ENCODE assay signal across 7 mouse cellular contexts in genomic region chr4:57140992-57141717, GRCm38 (mm10). TPM values are rescaled to one million over a fixed set of nuclear protein-coding genes. Genes with fewer than 3 reads are reported as not detected.
A peak's percentile ranks its signal among the peaks of the same experiment; 100 is the strongest.
DNase-seq lines count a peak whose midpoint lies in the region; ATAC-seq and TF ChIP-seq lines count a peak whose summit lies in the region.

No protein-coding gene starts in this region.

- no peak for TF ChIP-seq POLR2A in lung, adult 2 months (IDR thresholded peaks at IDR 0.05; ENCODE audit: borderline replicate concordance, extremely low read depth, low read depth, low read length)

- no peaks in the 10 kb centered on the region for H3K36me3 ChIP-seq in embryonic facial prominence, embryonic 13.5 days
- H3K36me3 ChIP-seq in intestine, embryonic 14.5 days (ENCODE audit: control insufficient read depth, insufficient read depth, low read length): no peaks in the 10 kb centered on the region
- H3K36me3 ChIP-seq in neural tube, embryonic 12.5 days: no peaks in the 10 kb centered on the region

- no peak for DNase-seq in lung, adult 2 months
- no peak for DNase-seq in lung, adult 18-20 months
- DNase-seq in intestine, embryonic 14.5 days (ENCODE audit: low spot score): no peak
- DNase-seq in testis, postnatal 14 days (ENCODE audit: low spot score): no peak
- DNase-seq in heart, postnatal 25 days (ENCODE audit: low spot score): no peak

- ATAC-seq in embryonic facial prominence, embryonic 13.5 days (ENCODE audit: insufficient number of reproducible peaks, insufficient read depth, low FRiP score, low TSS enrichment, low read depth): no peak
- no peak for ATAC-seq in intestine, embryonic 14.5 days (replicated peaks; ENCODE audit: low FRiP score, low TSS enrichment, low read depth)
- no peak for ATAC-seq in neural tube, embryonic 12.5 days (ENCODE audit: low FRiP score, low read depth)

- TF ChIP-seq CTCF in lung, adult 2 months (IDR thresholded peaks at IDR 0.05; ENCODE audit: insufficient read depth, low read length): no peak

- H3K27ac ChIP-seq in embryonic facial prominence, embryonic 13.5 days: no peak overlapping the region
- no peak overlapping the region for H3K27ac ChIP-seq in intestine, embryonic 14.5 days (ENCODE audit: low read depth)
- H3K27ac ChIP-seq in neural tube, embryonic 12.5 days: no peak overlapping the region

- H3K4me2 ChIP-seq in embryonic facial prominence, embryonic 13.5 days: peak overlapping the region; percentile 92
- peak overlapping the region; percentile 77 for H3K4me2 ChIP-seq in intestine, embryonic 14.5 days (ENCODE audit: low read length)
- H3K4me2 ChIP-seq in neural tube, embryonic 12.5 days (replicated peaks): peak overlapping the region; percentile 82

- H3K4me3 ChIP-seq in lung, adult 2 months (replicated peaks; ENCODE audit: extremely low read depth, low read depth, low read length): peak overlapping the region; percentile 36
- peak overlapping the region; percentile 71 for H3K4me3 ChIP-seq in embryonic facial prominence, embryonic 13.5 days
- H3K4me3 ChIP-seq in intestine, embryonic 14.5 days (ENCODE audit: low read depth, low read length): peak overlapping the region; percentile 55
- peak overlapping the region; percentile 73 for H3K4me3 ChIP-seq in neural tube, embryonic 12.5 days

- peaks cover 5% of the 10 kb centered on the region; the same call in 1 of the 2 replicates for H3K4me1 ChIP-seq in lung, adult 2 months (ENCODE audit: control insufficient read depth, insufficient read depth, low read length)
- H3K4me1 ChIP-seq in embryonic facial prominence, embryonic 13.5 days: peaks cover 39% of the 10 kb centered on the region
- H3K4me1 ChIP-seq in intestine, embryonic 14.5 days (replicated peaks; ENCODE audit: control insufficient read depth, insufficient read depth, low read length): peaks cover 9% of the 10 kb centered on the region
- H3K4me1 ChIP-seq in neural tube, embryonic 12.5 days: peaks cover 19% of the 10 kb centered on the region

- peaks cover 39% of the 10 kb centered on the region for H3K27me3 ChIP-seq in embryonic facial prominence, embryonic 13.5 days
- H3K27me3 ChIP-seq in intestine, embryonic 14.5 days (replicated peaks; ENCODE audit: control insufficient read depth, insufficient read depth, low read length): peaks cover 45% of the 10 kb centered on the region
- H3K27me3 ChIP-seq in neural tube, embryonic 12.5 days (replicated peaks): peaks cover 26% of the 10 kb centered on the region

- intact Hi-C loops in heart, postnatal 25 days (cut with DNase I): loop anchor here (5.0 kb wide), 1 partner anchor 124 kb away; no protein-coding TSS in a partner anchor

- peak overlapping the region; percentile 83; the same call in 1 of the 2 replicates for H3K9ac ChIP-seq in embryonic facial prominence, embryonic 13.5 days
- no peak overlapping the region for H3K9ac ChIP-seq in intestine, embryonic 14.5 days (ENCODE audit: low read length)
- H3K9ac ChIP-seq in neural tube, embryonic 12.5 days: no peak overlapping the region

- no peaks in the 10 kb centered on the region for H3K9me3 ChIP-seq in embryonic facial prominence, embryonic 13.5 days
- H3K9me3 ChIP-seq in intestine, embryonic 14.5 days (ENCODE audit: control insufficient read depth, low read length): no peaks in the 10 kb centered on the region
- no peaks in the 10 kb centered on the region for H3K9me3 ChIP-seq in neural tube, embryonic 12.5 days

- WGBS in lung, adult 2 months: 43% methylated on average over 15 of the region's 15 CpGs
- WGBS in embryonic facial prominence, embryonic 13.5 days: 11% methylated on average over 15 of the region's 15 CpGs
- WGBS in intestine, embryonic 14.5 days: 20% methylated on average over 15 of the region's 15 CpGs
- 18% methylated on average over 15 of the region's 15 CpGs for WGBS in neural tube, embryonic 12.5 days

RNA-seq across cellular contexts. Expression of gene Epb41l4b, which starts 2.1 kb away (rescaled TPM):
- polyA plus RNA-seq in lung, adult 2 months (2012; rRNA removed): 23.8 and 28.9 TPM in 2 replicates
- polyA plus RNA-seq in embryonic facial prominence, embryonic 13.5 days (2015; fragmentation: Nextera tagmentation; extraction: Ambion mirVana): 2.5 and 3.1 TPM in 2 replicates
- 12.1 and 19.6 TPM in 2 replicates for polyA plus RNA-seq in intestine, embryonic 14.5 days (2014; fragmentation: Nextera tagmentation; extraction: Ambion mirVana)
- 1.7 and 1.9 TPM in 2 replicates for polyA plus RNA-seq in neural tube, embryonic 12.5 days (2016; fragmentation: Nextera tagmentation; extraction: Ambion mirVana)
- 1 to 10 TPM; 3.1 to 3.4 TPM for total RNA-seq in heart, postnatal 25 days (2021)
